In genomic region chr5:104458832-104459705, GRCm38 (mm10) we compare ENCODE assay signal across 8 mouse cellular contexts. TPM values are rescaled to one million over a fixed set of nuclear protein-coding genes. Genes with fewer than 3 reads are reported as not detected.
DNase-seq lines count a peak whose midpoint lies in the region; ATAC-seq lines count a peak whose summit lies in the region.

TSS of gene Pkd2 (plus strand) at chr5:104459450.

- peak within 1 kb of the TSS; percentile 96 for H3K27ac ChIP-seq in intestine, embryonic 15.5 days

- H3K9me3 ChIP-seq in intestine, embryonic 15.5 days = no peaks in the 10 kb centered on the region

- peak within 1 kb of the TSS; percentile 79 for H3K4me2 ChIP-seq in intestine, embryonic 15.5 days (replicated peaks)

- intact Hi-C loops in left cerebral cortex, postnatal 4 days (cut with DNase I) = no loop called here

- ATAC-seq in intestine, embryonic 15.5 days = peak; percentile 97
- peak; percentile 79 for ATAC-seq in megakaryocyte-erythroid progenitor cell, adult 5-6 weeks (replicated peaks; ENCODE audit: low FRiP score, low TSS enrichment, poor library complexity, severe bottlenecking)

- peak within 1 kb of the TSS; percentile 91 for H3K9ac ChIP-seq in intestine, embryonic 15.5 days

- H3K27me3 ChIP-seq in intestine, embryonic 15.5 days (replicated peaks) = no peaks in the 10 kb centered on the region

- H3K4me1 ChIP-seq in intestine, embryonic 15.5 days (replicated peaks) = 0 out of 2 replicates have a peak, but pooled peaks cover 4% of the 10 kb centered on the region

- H3K4me3 ChIP-seq in intestine, embryonic 15.5 days (replicated peaks) = peak within 1 kb of the TSS; percentile 98

- 8% methylated on average over 46 of the region's 46 CpGs for WGBS in intestine, embryonic 15.5 days

- peak; percentile 63 for DNase-seq in layer of hippocampus, adult 11-12 months (ENCODE audit: low spot score)
- DNase-seq in layer of hippocampus, adult 9-10 months (ENCODE audit: low spot score) = no peak
- DNase-seq in embryo, embryonic 11 days = peak; percentile 88
- DNase-seq in gastrocnemius, postnatal 4 days (ENCODE audit: low spot score in 2 of 2) = peak; percentile 72 to 82
- DNase-seq in left cerebral cortex, postnatal 4 days = peak; percentile 77
- DNase-seq in right cerebral cortex, postnatal 4 days = peak; percentile 66

- 0 out of 2 replicates have a peak, but pooled peaks cover 3% of the 10 kb centered on the region for H3K36me3 ChIP-seq in intestine, embryonic 15.5 days

RNA-seq across cellular contexts. Expression of gene Pkd2, which starts in this region (rescaled TPM):
- total RNA-seq in gastrocnemius, postnatal 4 days (2021) = 10 to 100 TPM; 43.1 to 49.2 TPM
- polyA plus RNA-seq in intestine, embryonic 15.5 days (2015; fragmentation: Nextera tagmentation; extraction: Ambion mirVana) = 11.2 and 11.8 TPM in 2 replicates
- 10 to 100 TPM; 28.1 to 29.4 TPM for total RNA-seq in left cerebral cortex, postnatal 4 days (2021)
- 2.6 and 5.4 TPM in 2 replicates for total RNA-seq in megakaryocyte-erythroid progenitor cell, adult 5-6 weeks (2014; fragmentation: Nextera tagmentation)
- 2.4 and 2.6 TPM in 2 replicates for total RNA-seq in megakaryocyte-erythroid progenitor cell, adult 5-6 weeks (2017)

Comparison
In these comparisons a context has a peak if more than half of its experiments do, and no peak if none do; other contexts are left out.
1. RNA of gene Pkd2 (total RNA-seq): 43.1 to 49.2 TPM in gastrocnemius, postnatal 4 days and 28.1 to 29.4 TPM in left cerebral cortex, postnatal 4 days; 2.4 to 5.4 TPM in megakaryocyte-erythroid progenitor cell, adult 5-6 weeks; every median in the first group is over 4 times any median in the second.